Mouse (Mus musculus) adrenal gland, adult 2 months (tissue): ENCODE data around the gene Trim7. TPM values are rescaled to one million over a fixed set of nuclear protein-coding genes. Genes with fewer than 3 reads are reported as not detected.
A peak's percentile ranks its signal among the peaks of the same experiment; 100 is the strongest.
"Not testable (repeated sequence)": the region's sequence is repeated elsewhere in the genome, so short reads cannot be mapped to it uniquely, and the experiment has no call there.

Experiments used
- DNase-seq: peaks from one replicate; pipeline ENCODE4 v3.0.0; 2021
- polyA plus RNA-seq: library from polyadenylated mRNA; depleted of rRNA; stranded (reverse); fragments of >200 nt; gene quantifications from 2 replicates; pipeline ENCODE4 v1.2.3, GENCODE M21; 2012
- total RNA-seq, 2 experiments: library from RNA; stranded (reverse); gene quantifications; 2 replicates each; pipeline ENCODE4 v1.2.3; 2021

Trim7 gene
- total and polyA plus RNA-seq, 3 experiments: 8.8 to 16.5 (median 9.0) TPM

- DNase-seq: peak; percentile 77
Measured at GRCm38 (mm10) chr11:48823536-48823972, 2.4 kb upstream of the Trim7 start.

GRCm38 (mm10) chr11:48824311-48824830 is 1.6 kb upstream of the Trim7 start:
- peak; percentile 31 for DNase-seq

GRCm38 (mm10) chr11:48826752-48827096 is 784 bp downstream of the Trim7 start:
- no peak for DNase-seq

GRCm38 (mm10) chr11:48827926-48828325 is 2.0 kb downstream of the Trim7 start:
- no peak for DNase-seq

GRCm38 (mm10) chr11:48830279-48830678 is 4.3 kb downstream of the Trim7 start:
- DNase-seq: no peak

GRCm38 (mm10) chr11:48831273-48831672 is 5.3 kb downstream of the Trim7 start:
- DNase-seq: no peak

GRCm38 (mm10) chr11:48833078-48833730 is 7.3 kb downstream of the Trim7 start:
- DNase-seq: no peak

- peak; percentile 93 for DNase-seq
Measured at GRCm38 (mm10) chr11:48833731-48834639, 8.0 kb downstream of the Trim7 start.

- no peak for DNase-seq
Measured at GRCm38 (mm10) chr11:48835923-48836322, 10.0 kb downstream of the Trim7 start.

- DNase-seq: no peak
Measured at GRCm38 (mm10) chr11:48836990-48837309, 11.0 kb downstream of the Trim7 start.

- peak; percentile 91 for DNase-seq
Measured at GRCm38 (mm10) chr11:48837310-48838180, 11.6 kb downstream of the Trim7 start.

- no peak for DNase-seq
Measured at GRCm38 (mm10) chr11:48838181-48838797, 12.3 kb downstream of the Trim7 start.

GRCm38 (mm10) chr11:48838879-48839680 is 13.1 kb downstream of the Trim7 start:
- DNase-seq: no peak

GRCm38 (mm10) chr11:48840805-48841204 is 14.9 kb downstream of the Trim7 start:
- no peak for DNase-seq

- no peak for DNase-seq
Measured at GRCm38 (mm10) chr11:48841213-48841612, 15.3 kb downstream of the Trim7 start.

GRCm38 (mm10) chr11:48842378-48842792 is 16.4 kb downstream of the Trim7 start:
- no peak for DNase-seq

- no peak for DNase-seq
Measured at GRCm38 (mm10) chr11:48843202-48843601, 17.3 kb downstream of the Trim7 start.

GRCm38 (mm10) chr11:48844309-48844708 is 18.4 kb downstream of the Trim7 start:
- DNase-seq: peak; percentile 63

- DNase-seq: no peak
Measured at GRCm38 (mm10) chr11:48845244-48845815, 19.4 kb downstream of the Trim7 start.

GRCm38 (mm10) chr11:48846362-48846761 is 20.4 kb downstream of the Trim7 start:
- DNase-seq: not testable (repeated sequence)
